Mouse (Mus musculus) heart, embryonic 13.5 days (tissue): ENCODE measurements around the gene Nox4. TPM values are rescaled to one million over a fixed set of nuclear protein-coding genes. Genes with fewer than 3 reads are reported as not detected.

ENCODE experiments used
- ATAC-seq: fragments of 200-750 bp; cut with Nextera tagmentation; 2 replicates; pipeline ENCODE4 v1.8.0; 2017; ENCODE audit warnings: moderate TSS enrichment; ENCODE audit not compliant: insufficient number of reproducible peaks, low FRiP score, low TSS enrichment; ENCODE audit errors: extremely low read depth
- H3K27ac ChIP-seq: fragments of 300-500 bp; sonication (generic); replicated peaks from 2 replicates; pipeline ENCODE4 v1.5.1; 2015; ENCODE audit warnings: moderate library complexity, mild to moderate bottlenecking, inconsistent platforms
- H3K27me3 ChIP-seq: fragments of 300-500 bp; sonication (generic); replicated peaks from 2 replicates; pipeline ENCODE4 v1.6.1; 2015; ENCODE audit warnings: mild to moderate bottlenecking, inconsistent platforms
- H3K36me3 ChIP-seq: fragments of 300-500 bp; sonication (generic); 2 replicates; pipeline ENCODE4 v1.6.1; 2015; ENCODE audit warnings: mild to moderate bottlenecking, inconsistent platforms
- H3K4me1 ChIP-seq: fragments of 300-500 bp; sonication (generic); 2 replicates; pipeline ENCODE4 v1.6.1; 2015; ENCODE audit warnings: inconsistent platforms
- H3K4me2 ChIP-seq: fragments of 300-500 bp; sonication (generic); 2 replicates; pipeline ENCODE4 v1.6.1; 2015; ENCODE audit warnings: inconsistent platforms, mild to moderate bottlenecking, moderate library complexity
- H3K4me3 ChIP-seq: fragments of 300-500 bp; sonication (generic); 2 replicates; pipeline ENCODE4 v1.5.1; 2015; ENCODE audit warnings: moderate library complexity, mild to moderate bottlenecking, inconsistent platforms
- H3K9ac ChIP-seq: fragments of 300-500 bp; sonication (generic); 2 replicates; pipeline ENCODE4 v1.6.1; 2015; ENCODE audit warnings: inconsistent platforms, mild to moderate bottlenecking, moderate library complexity
- H3K9me3 ChIP-seq: fragments of 300-500 bp; sonication (generic); 2 replicates; pipeline ENCODE4 v1.6.1; 2016; ENCODE audit warnings: inconsistent platforms
- WGBS: fragments of 180-500 bp; shearing (Covaris S2); methylation state at CpG from one replicate; pipeline ENCODE4 v1.1.7; 2015; ENCODE audit warnings: mixed read lengths; 5-methylcytosine and 5-hydroxymethylcytosine counted together
- polyA plus RNA-seq: library from polyadenylated mRNA; unstranded; fragments of >200 nt; fragmentation: Nextera tagmentation; extraction: Ambion mirVana; gene quantifications from 2 replicates; pipeline ENCODE4 v1.2.1, GENCODE M21; 2015

Nox4 gene
- polyA plus RNA-seq, 1 experiment from 2014 or later = 3.8 TPM

GRCm38 (mm10) chr7:87252071-87252470 is 6.2 kb downstream of the Nox4 start:
- Histone ChIP-seq H3K27me3 (no peaks in the 10 kb centered on the region), H3K4me2 (no peak overlapping the region), H3K9me3 (no peaks in the 10 kb centered on the region), H3K36me3 (no peaks in the 10 kb centered on the region), H3K4me3 (no peak overlapping the region), H3K9ac (no peak overlapping the region), H3K4me1 (peaks cover 10% of the 10 kb centered on the region), H3K27ac (no peak overlapping the region)
- no peak for ATAC-seq
- WGBS = 72% methylated on average over 4 of the region's 4 CpGs

DNA sequence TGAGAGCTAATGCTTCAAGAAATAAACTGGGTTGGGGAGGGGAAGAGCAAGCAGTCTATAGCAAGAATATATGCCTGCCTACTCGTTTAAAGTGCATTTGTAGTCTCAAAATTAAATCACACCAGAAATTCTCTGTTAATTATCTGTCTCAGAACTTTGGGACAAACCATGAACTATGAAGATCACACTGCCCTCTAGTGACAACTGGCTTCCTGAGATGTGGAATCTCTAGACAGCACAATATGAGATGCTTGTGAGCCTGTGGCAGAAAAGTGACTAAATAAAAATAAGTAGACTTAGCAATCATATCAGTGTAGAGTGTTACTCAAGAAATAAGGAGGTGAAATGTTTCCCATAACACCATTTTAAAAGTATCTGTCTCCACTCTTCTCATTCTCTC is 31.3 kb downstream of the Nox4 start:
- Histone ChIP-seq H3K4me3 (no peak overlapping the region), H3K4me2 (no peak overlapping the region), H3K9me3 (no peaks in the 10 kb centered on the region), H3K36me3 (no peaks in the 10 kb centered on the region), H3K27me3 (no peaks in the 10 kb centered on the region), H3K27ac (no peak overlapping the region), H3K4me1 (no peaks in the 10 kb centered on the region), H3K9ac (no peak overlapping the region)
- no peak for ATAC-seq
- whole genome bisulfite sequencing = 0% methylated on average over 1 of the region's 1 CpGs

DNA sequence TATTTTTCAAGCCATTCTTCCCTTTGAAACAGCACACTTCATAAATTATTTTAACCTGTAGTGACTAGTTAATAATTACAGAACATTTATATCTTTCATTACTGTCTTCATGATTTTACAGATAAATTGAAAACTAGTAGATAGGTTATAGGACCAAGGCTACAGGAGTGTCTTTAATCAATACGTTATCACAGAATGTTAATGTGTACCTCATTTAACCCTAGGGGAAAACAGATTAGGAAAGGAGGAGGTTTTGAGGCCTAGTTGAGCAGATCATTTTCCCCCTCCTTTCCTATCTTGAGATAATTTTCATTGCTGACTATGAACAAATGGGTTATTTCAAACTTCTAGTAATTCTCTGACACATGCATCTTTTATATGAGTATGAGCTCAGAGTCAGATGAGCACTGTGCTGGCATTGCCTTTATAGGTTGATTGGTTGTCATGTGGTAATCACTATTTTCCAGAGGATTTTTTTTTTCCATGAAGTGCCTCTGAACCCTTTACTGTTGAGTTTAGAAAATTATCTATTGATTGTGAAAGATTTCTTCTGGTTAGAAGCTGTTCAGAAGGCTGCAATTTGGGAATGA is 57.9 kb downstream of the Nox4 start:
- Histone ChIP-seq H3K4me1 (no peaks in the 10 kb centered on the region), H3K9me3 (no peaks in the 10 kb centered on the region), H3K36me3 (no peaks in the 10 kb centered on the region), H3K4me2 (no peak overlapping the region), H3K27me3 (no peaks in the 10 kb centered on the region), H3K9ac (no peak overlapping the region), H3K27ac (no peak overlapping the region), H3K4me3 (no peak overlapping the region)
- WGBS = 82% methylated on average over 1 of the region's 1 CpGs
- no peak for ATAC-seq

DNA sequence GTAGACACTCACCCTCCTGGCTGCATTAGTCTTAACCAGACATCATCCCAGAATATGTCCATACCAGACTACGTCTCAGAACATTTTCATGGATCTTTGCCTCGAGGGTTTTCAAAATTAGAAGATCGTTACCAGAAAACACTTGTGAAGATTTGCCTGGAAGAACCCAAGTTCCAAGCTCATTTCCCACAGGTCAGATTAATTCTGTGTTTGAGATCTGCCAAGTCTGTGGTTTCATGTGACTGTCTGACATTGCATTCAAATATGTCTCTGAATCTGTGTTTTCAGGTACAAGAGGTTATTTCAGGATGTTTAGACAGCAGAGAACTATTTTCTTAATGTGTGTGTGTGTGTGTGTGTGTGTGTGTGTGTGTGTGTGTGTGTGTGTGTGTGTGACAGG is 75.7 kb downstream of the Nox4 start:
- no peak for ATAC-seq
- H3K4me3 ChIP-seq = no peak overlapping the region
- WGBS = 69% methylated on average over 3 of the region's 3 CpGs

GRCm38 (mm10) chr7:87322085-87322484 is 76.2 kb downstream of the Nox4 start:
- WGBS = 76% methylated on average over 1 of the region's 1 CpGs
- Histone ChIP-seq H3K4me1 (no peaks in the 10 kb centered on the region), H3K9ac (no peak overlapping the region), H3K4me2 (no peak overlapping the region), H3K27ac (no peak overlapping the region), H3K27me3 (no peaks in the 10 kb centered on the region), H3K9me3 (no peaks in the 10 kb centered on the region), H3K4me3 (no peak overlapping the region), H3K36me3 (no peaks in the 10 kb centered on the region)
- no peak for ATAC-seq

More for the DNA sequence above, 75.7 kb downstream of the Nox4 start:
- no peaks in the 10 kb centered on the region for H3K9me3 ChIP-seq
- no peaks in the 10 kb centered on the region for H3K27me3 ChIP-seq
- no peak overlapping the region for H3K4me2 ChIP-seq
- H3K36me3 ChIP-seq = no peaks in the 10 kb centered on the region
- no peaks in the 10 kb centered on the region for H3K4me1 ChIP-seq
- H3K9ac ChIP-seq = no peak overlapping the region
- no peak overlapping the region for H3K27ac ChIP-seq

DNA sequence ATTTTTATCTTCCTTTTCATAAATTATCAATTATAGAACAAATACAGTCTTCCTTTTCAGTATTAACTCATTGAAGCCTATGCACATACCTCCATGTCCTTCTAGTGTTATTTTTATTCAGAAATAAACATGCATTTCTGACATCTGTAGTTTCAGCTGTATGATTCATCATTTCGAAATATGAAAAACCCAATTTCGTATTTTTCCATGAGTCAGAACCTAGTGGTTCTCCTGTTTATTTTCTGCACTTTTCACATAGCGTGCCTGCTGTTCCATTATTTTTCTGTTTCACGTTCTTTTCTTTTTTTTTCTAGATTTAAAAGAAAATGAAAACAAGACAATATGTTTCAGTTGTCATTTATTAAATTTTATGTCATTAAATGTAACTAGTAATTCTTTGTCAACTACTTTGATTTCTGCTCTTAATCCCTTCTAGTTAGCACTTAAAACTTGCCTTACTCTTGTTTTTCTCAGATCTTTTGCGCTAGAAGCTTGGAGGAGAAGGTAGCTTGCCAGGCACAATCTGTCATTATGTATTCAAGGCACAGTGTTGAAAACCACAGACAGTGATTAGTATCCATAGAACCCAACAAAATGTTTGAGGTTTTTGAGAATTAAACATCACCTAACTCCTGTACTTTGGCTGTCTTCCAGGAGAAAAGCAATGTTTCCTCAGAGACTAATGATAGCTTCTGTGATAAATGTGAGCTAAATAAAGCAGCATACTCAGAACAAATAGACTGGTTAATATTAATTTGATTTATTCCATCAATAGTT is 85.1 kb downstream of the Nox4 start:
- H3K36me3 ChIP-seq = no peaks in the 10 kb centered on the region

DNA sequence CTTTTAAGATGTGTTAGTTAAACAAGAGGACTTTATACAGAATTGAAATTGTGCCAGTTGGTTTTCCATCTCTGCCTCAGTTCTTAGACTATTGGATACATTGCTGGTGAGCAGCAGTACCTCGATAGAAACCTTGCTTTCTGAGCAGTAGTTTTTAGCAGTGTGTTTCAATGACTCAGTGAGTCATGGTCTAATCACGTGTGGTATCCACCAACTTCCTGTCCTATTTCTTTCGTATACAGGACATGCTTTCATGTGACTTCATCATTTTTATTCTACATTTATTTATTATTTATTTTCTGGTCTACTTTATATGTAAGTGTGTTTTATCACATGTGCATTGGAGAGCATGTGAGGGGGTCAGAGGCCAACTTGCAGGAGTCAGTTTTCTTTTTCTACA is 99.7 kb downstream of the Nox4 start:
- Histone ChIP-seq H3K4me2 (no peak overlapping the region), H3K27me3 (no peaks in the 10 kb centered on the region), H3K27ac (no peak overlapping the region), H3K9me3 (no peaks in the 10 kb centered on the region), H3K4me3 (no peak overlapping the region), H3K4me1 (no peaks in the 10 kb centered on the region), H3K36me3 (no peaks in the 10 kb centered on the region), H3K9ac (no peak overlapping the region)
- WGBS = 52% methylated on average over 3 of the region's 3 CpGs
- ATAC-seq = no peak

More for the DNA sequence above, 85.1 kb downstream of the Nox4 start:
- H3K9me3 ChIP-seq = no peaks in the 10 kb centered on the region
- H3K27ac ChIP-seq = no peak overlapping the region
- H3K9ac ChIP-seq = no peak overlapping the region
- H3K4me1 ChIP-seq = no peaks in the 10 kb centered on the region
- WGBS = 75% methylated on average over 5 of the region's 5 CpGs
- no peaks in the 10 kb centered on the region for H3K27me3 ChIP-seq
- ATAC-seq = no peak
- H3K4me2 ChIP-seq = no peak overlapping the region
- H3K4me3 ChIP-seq = no peak overlapping the region

DNA sequence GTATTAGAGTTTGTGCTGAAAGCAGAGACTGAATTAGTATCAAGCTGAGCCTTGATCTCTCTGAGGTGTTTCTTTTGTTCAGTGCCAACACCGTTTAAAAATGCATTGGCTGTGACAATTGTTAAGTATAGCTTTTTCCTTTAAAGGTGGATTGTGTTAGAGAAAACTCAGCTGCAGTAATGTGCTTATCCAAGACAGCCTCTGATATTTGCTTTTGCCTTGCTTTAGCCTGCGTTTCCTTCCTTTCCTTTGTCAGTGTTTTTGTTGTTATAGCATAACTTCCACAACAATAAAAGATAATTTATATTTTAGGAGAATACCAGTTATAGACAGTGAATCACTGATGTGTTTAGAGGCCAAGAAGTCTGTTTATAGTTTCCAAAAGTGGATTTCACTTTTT is 106.9 kb downstream of the Nox4 start:
- ATAC-seq = no peak
- Histone ChIP-seq H3K27me3 (no peaks in the 10 kb centered on the region), H3K36me3 (no peaks in the 10 kb centered on the region), H3K4me3 (no peak overlapping the region), H3K4me2 (no peak overlapping the region), H3K9ac (no peak overlapping the region), H3K27ac (no peak overlapping the region), H3K9me3 (no peaks in the 10 kb centered on the region), H3K4me1 (no peaks in the 10 kb centered on the region)
- WGBS = 51% methylated on average over 2 of the region's 2 CpGs

GRCm38 (mm10) chr7:87367834-87368233 is 121.9 kb downstream of the Nox4 start:
- Histone ChIP-seq H3K4me1 (no peaks in the 10 kb centered on the region), H3K4me3 (no peak overlapping the region), H3K4me2 (no peak overlapping the region), H3K36me3 (no peaks in the 10 kb centered on the region), H3K9ac (no peak overlapping the region), H3K27ac (no peak overlapping the region), H3K27me3 (no peaks in the 10 kb centered on the region), H3K9me3 (no peaks in the 10 kb centered on the region)
- ATAC-seq = no peak

- no peaks in the 10 kb centered on the region for H3K9me3 ChIP-seq
- WGBS = 80% methylated on average over 1 of the region's 1 CpGs
- no peaks in the 10 kb centered on the region for H3K36me3 ChIP-seq
- no peaks in the 10 kb centered on the region for H3K4me1 ChIP-seq
- H3K9ac ChIP-seq = no peak overlapping the region
- no peaks in the 10 kb centered on the region for H3K27me3 ChIP-seq
- no peak overlapping the region for H3K27ac ChIP-seq
- no peak for ATAC-seq
- H3K4me2 ChIP-seq = no peak overlapping the region
- H3K4me3 ChIP-seq = no peak overlapping the region
Measured at GRCm38 (mm10) chr7:87369131-87369530, 123.2 kb downstream of the Nox4 start.

GRCm38 (mm10) chr7:87370789-87371188 is 124.9 kb downstream of the Nox4 start:
- 68% methylated on average over 2 of the region's 2 CpGs for WGBS
- no peak overlapping the region for H3K27ac ChIP-seq
- no peaks in the 10 kb centered on the region for H3K9me3 ChIP-seq
- no peaks in the 10 kb centered on the region for H3K36me3 ChIP-seq
- H3K4me2 ChIP-seq = no peak overlapping the region
- no peaks in the 10 kb centered on the region for H3K27me3 ChIP-seq
- H3K4me3 ChIP-seq = no peak overlapping the region
- H3K4me1 ChIP-seq = no peaks in the 10 kb centered on the region
- no peak for ATAC-seq
- no peak overlapping the region for H3K9ac ChIP-seq

DNA sequence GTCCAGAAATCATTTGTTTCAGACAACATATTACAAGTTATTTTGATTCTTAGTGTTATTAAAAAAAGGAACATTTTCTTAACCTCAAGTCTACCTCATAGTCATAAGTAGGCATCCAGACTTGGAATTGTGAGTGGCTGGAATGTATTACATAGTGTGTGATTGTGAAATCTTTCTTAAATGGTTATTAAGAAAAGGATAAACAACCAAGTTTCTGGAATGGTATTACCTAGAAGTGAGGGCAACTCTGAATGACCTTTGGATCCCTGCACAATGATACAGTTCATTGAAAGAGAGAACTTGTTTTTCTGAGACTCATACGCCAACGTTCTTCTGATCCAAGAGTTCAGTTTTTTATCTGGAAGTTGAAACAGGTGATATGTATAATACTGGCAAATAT is 125.4 kb downstream of the Nox4 start:
- no peak for ATAC-seq
- Histone ChIP-seq H3K36me3 (no peaks in the 10 kb centered on the region), H3K9ac (no peak overlapping the region), H3K4me3 (no peak overlapping the region), H3K9me3 (no peaks in the 10 kb centered on the region), H3K27me3 (no peaks in the 10 kb centered on the region), H3K4me2 (no peak overlapping the region), H3K4me1 (no peaks in the 10 kb centered on the region), H3K27ac (no peak overlapping the region)
- WGBS = 82% methylated on average over 2 of the region's 2 CpGs
